In the genomic region with DNA sequence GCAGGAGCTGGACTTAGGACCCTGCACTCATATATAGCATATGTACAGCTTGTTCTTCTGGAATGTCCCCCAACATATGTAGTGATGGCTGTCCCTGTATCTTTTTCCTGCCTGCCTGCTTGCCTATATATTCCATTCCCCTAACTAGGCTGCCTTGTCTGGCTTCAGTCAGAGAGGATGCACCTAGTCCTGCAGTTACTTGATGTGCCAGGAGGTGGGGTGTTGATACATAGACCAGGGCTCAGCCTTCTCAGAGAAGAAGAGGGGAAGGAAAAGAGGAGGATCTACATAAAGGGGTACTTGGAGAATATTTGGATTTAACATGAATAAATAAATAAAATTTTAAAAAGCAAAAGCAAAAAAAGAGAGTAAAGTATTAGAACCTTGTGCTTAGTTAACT, we compare ENCODE assay signal across 14 mouse cellular contexts.
DNase-seq lines count a peak whose midpoint lies in the region; ATAC-seq and TF ChIP-seq lines count a peak whose summit lies in the region.
"Had no signal": no experiment of that assay in that cellular context is flagged by ENCODE, and none has a peak within 500 bp of the region (broad histone marks: within the 10 kb centered on the region; RNA-seq: fewer than 3 reads in every experiment).

No protein-coding gene starts in this region.

- H3K36me3 ChIP-seq in liver, postnatal 0 days (replicated peaks; ENCODE audit: insufficient read depth, low read length), result no peaks in the 10 kb centered on the region
- H3K36me3 ChIP-seq in liver, embryonic 11.5 days (ENCODE audit: control insufficient read depth, insufficient read depth, low read length), result no peaks in the 10 kb centered on the region
- H3K36me3 ChIP-seq: embryonic facial prominence, embryonic 15.5 days; forebrain, embryonic 15.5 days; liver, embryonic 15.5 days had no signal

- no peaks in the 10 kb centered on the region for H3K4me1 ChIP-seq in liver, postnatal 0 days (ENCODE audit: insufficient read depth)
- no peaks in the 10 kb centered on the region for H3K4me1 ChIP-seq in liver, embryonic 11.5 days (replicated peaks; ENCODE audit: control insufficient read depth, insufficient read depth, low read length)
- H3K4me1 ChIP-seq in cortical plate, adult 2 months (ENCODE audit: control insufficient read depth, insufficient read depth, low read length), result no peaks in the 10 kb centered on the region
- H3K4me1 ChIP-seq: embryonic facial prominence, embryonic 15.5 days; forebrain, embryonic 15.5 days; liver, embryonic 15.5 days had no signal

- H3K27ac ChIP-seq in liver, postnatal 0 days (ENCODE audit: low read depth), result no peak overlapping the region
- no peak overlapping the region for H3K27ac ChIP-seq in liver, embryonic 11.5 days (ENCODE audit: low read depth, low read length)
- no peak overlapping the region for H3K27ac ChIP-seq in cortical plate, adult 2 months (ENCODE audit: insufficient read depth, low read length)
- H3K27ac ChIP-seq: embryonic facial prominence, embryonic 15.5 days; forebrain, embryonic 15.5 days; liver, embryonic 15.5 days had no signal

- TF ChIP-seq CTCF in liver, postnatal 0 days (IDR thresholded peaks at IDR 0.05; ENCODE audit: low read depth), result 0 out of 2 replicates have a peak, but pooled peaks have one; percentile 9
- peak; percentile 16; the same call in 1 of the 2 replicates for TF ChIP-seq CTCF in cortical plate, adult 2 months (IDR thresholded peaks at IDR 0.05; ENCODE audit: extremely low read depth, insufficient read depth, low read length)

- DNase-seq in adrenal gland, postnatal 10 days, result peak; percentile 4
- DNase-seq in adrenal gland, postnatal 14 days, result no peak
- DNase-seq in heart, postnatal 4 days, result peak; percentile 16
- DNase-seq in heart, adult 11 months, result no peak
- DNase-seq in liver, postnatal 0 days, result no peak
- no peak for DNase-seq in liver, embryonic 11.5 days (ENCODE audit: low spot score)
- DNase-seq in ovary, postnatal 14 days (ENCODE audit: low spot score), result no peak
- DNase-seq: adrenal gland, postnatal 25 days; gastrocnemius, postnatal 25 days had no signal

- no peak overlapping the region for H3K4me3 ChIP-seq in liver, postnatal 0 days (ENCODE audit: low read depth, low read length)
- H3K4me3 ChIP-seq in liver, embryonic 11.5 days (ENCODE audit: low read depth, low read length), result no peak overlapping the region
- H3K4me3 ChIP-seq in cortical plate, adult 2 months (ENCODE audit: insufficient read depth, low read length), result no peak overlapping the region
- H3K4me3 ChIP-seq: embryonic facial prominence, embryonic 15.5 days; forebrain, embryonic 15.5 days; liver, embryonic 15.5 days had no signal

- H3K9ac ChIP-seq in liver, postnatal 0 days (replicated peaks), result no peak overlapping the region
- H3K9ac ChIP-seq in liver, embryonic 11.5 days (ENCODE audit: low read depth, low read length), result no peak overlapping the region
- H3K9ac ChIP-seq: embryonic facial prominence, embryonic 15.5 days; forebrain, embryonic 15.5 days; liver, embryonic 15.5 days had no signal

- H3K27me3 ChIP-seq in liver, postnatal 0 days (ENCODE audit: insufficient read depth, low read length), result no peaks in the 10 kb centered on the region
- no peaks in the 10 kb centered on the region for H3K27me3 ChIP-seq in liver, embryonic 11.5 days (replicated peaks; ENCODE audit: control insufficient read depth, insufficient read depth, low read length)
- H3K27me3 ChIP-seq: embryonic facial prominence, embryonic 15.5 days; forebrain, embryonic 15.5 days; liver, embryonic 15.5 days had no signal

- ATAC-seq in liver, postnatal 0 days, result no peak
- ATAC-seq in liver, embryonic 11.5 days (replicated peaks; ENCODE audit: low FRiP score), result no peak
- ATAC-seq: forebrain, embryonic 15.5 days; inflammation-experienced regulatory T-cells, adult 6 months had no signal

- H3K9me3 ChIP-seq in liver, postnatal 0 days (ENCODE audit: low read length), result no peaks in the 10 kb centered on the region
- H3K9me3 ChIP-seq in liver, embryonic 11.5 days (ENCODE audit: control insufficient read depth, low read length), result no peaks in the 10 kb centered on the region
- H3K9me3 ChIP-seq: embryonic facial prominence, embryonic 15.5 days; forebrain, embryonic 15.5 days; liver, embryonic 15.5 days had no signal

- no peak for TF ChIP-seq EP300 in liver, postnatal 0 days (IDR thresholded peaks at IDR 0.05; ENCODE audit: low read depth)

- no peak overlapping the region for H3K4me2 ChIP-seq in liver, postnatal 0 days (ENCODE audit: low read depth, low read length)
- H3K4me2 ChIP-seq in liver, embryonic 11.5 days, result no peak overlapping the region
- H3K4me2 ChIP-seq: embryonic facial prominence, embryonic 15.5 days; forebrain, embryonic 15.5 days; liver, embryonic 15.5 days had no signal

- no peak for TF ChIP-seq POLR2A in cortical plate, adult 2 months (IDR thresholded peaks at IDR 0.05; ENCODE audit: extremely low read depth, insufficient read depth, low read length)

Comparison
In these comparisons a context has a peak if more than half of its experiments do, and no peak if none do; other contexts are left out.
1. DNase-seq: peak in adrenal gland, postnatal 10 days (single experiment) and heart, postnatal 4 days (single experiment); none in adrenal gland, postnatal 14 days (single experiment), heart, adult 11 months (single experiment), liver, postnatal 0 days (single experiment), liver, embryonic 11.5 days (single experiment) and ovary, postnatal 14 days (single experiment).